Mouse (Mus musculus) right cerebral cortex, adult 2 months (tissue): ENCODE results near the gene Ctc1.
A peak's percentile ranks its signal among the peaks of the same experiment; 100 is the strongest.

ENCODE experiments used
- DNase-seq, 2 experiments: peaks; one replicate each; pipeline ENCODE4 v3.0.0; 2021 to 2022; ENCODE audit warnings: low spot score in 2 of 2

Gene Ctc1

GRCm38 (mm10) chr11:69048151-69048550, 32.4 kb downstream of the Ctc1 start:
- no peak for DNase-seq

GRCm38 (mm10) chr11:69050748-69051147, 35.0 kb downstream of the Ctc1 start:
- DNase-seq = no peak

GRCm38 (mm10) chr11:69051771-69052170, 36.1 kb downstream of the Ctc1 start:
- DNase-seq = no peak

GRCm38 (mm10) chr11:69052824-69053421, 37.2 kb downstream of the Ctc1 start:
- DNase-seq = no peak

- DNase-seq = no peak
Measured at GRCm38 (mm10) chr11:69053848-69054247, 38.1 kb downstream of the Ctc1 start.

- no peak for DNase-seq
Measured at GRCm38 (mm10) chr11:69058265-69058664, 42.6 kb downstream of the Ctc1 start.

GRCm38 (mm10) chr11:69058729-69059356, 43.1 kb downstream of the Ctc1 start:
- DNase-seq = no peak

- peak; percentile 94 to 97 for DNase-seq
Measured at GRCm38 (mm10) chr11:69059357-69059974, 43.8 kb downstream of the Ctc1 start, which contains the start of gene Borcs6. Gene Borcs6 (plus strand): TSS chr11:69059717.

- DNase-seq = peak in 1 of 2 experiments; percentile 50
Measured at GRCm38 (mm10) chr11:69059975-69060411, 44.3 kb downstream of the Ctc1 start.

- DNase-seq = peak; percentile 30 to 38
Measured at GRCm38 (mm10) chr11:69060448-69061254, 44.9 kb downstream of the Ctc1 start.

GRCm38 (mm10) chr11:69061255-69061912, 45.7 kb downstream of the Ctc1 start:
- DNase-seq = peak; percentile 26 to 29

GRCm38 (mm10) chr11:69062194-69062760, 46.6 kb downstream of the Ctc1 start:
- peak; percentile 87 for DNase-seq

GRCm38 (mm10) chr11:69062761-69063224, 47.1 kb downstream of the Ctc1 start:
- peak; percentile 97 to 99 for DNase-seq

- peak; percentile 68 to 78 for DNase-seq
Measured at GRCm38 (mm10) chr11:69063413-69064201, 47.9 kb downstream of the Ctc1 start.

- no peak for DNase-seq
Measured at GRCm38 (mm10) chr11:69064259-69065133, 48.8 kb downstream of the Ctc1 start.

- DNase-seq = no peak
Measured at GRCm38 (mm10) chr11:69065394-69065925, 49.7 kb downstream of the Ctc1 start.

- peak; percentile 60 to 61 for DNase-seq
Measured at GRCm38 (mm10) chr11:69066163-69066861, 50.6 kb downstream of the Ctc1 start.

GRCm38 (mm10) chr11:69066956-69067355, 51.2 kb downstream of the Ctc1 start:
- DNase-seq = peak; percentile 94 to 96
